Mouse (Mus musculus): Measurements from ENCODE around the gene Knl1.
"Not testable (repeated sequence)": the region's sequence is repeated elsewhere in the genome, so short reads cannot be mapped to it uniquely, and the experiment has no call there.

DNA sequence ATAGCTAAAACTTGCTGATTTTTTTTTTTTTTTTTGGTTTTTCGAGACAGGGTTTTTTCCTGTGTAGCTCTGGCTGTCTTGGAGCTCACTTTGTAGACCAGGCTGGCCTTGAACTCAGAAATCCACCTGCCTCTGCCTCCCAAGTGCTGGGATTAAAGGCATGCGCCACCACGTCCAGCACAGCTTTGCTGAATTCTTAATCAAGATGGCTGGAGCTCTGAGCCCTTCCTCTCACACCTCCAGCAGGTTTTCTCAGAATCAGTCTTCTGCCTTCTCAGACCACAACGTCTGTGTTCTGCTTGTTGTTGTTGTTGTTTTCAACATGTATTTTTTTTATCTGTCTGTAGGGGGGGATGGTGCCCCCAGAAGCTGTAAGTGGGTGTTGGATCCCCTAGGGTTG, 30.6 kb upstream of the Knl1 start:
- not testable (repeated sequence) for TF ChIP-seq CTCF, EP300 (IDR thresholded peaks at IDR 0.05; ENCODE audit: low read depth)
